Mouse (Mus musculus) erythroblast, embryonic 14.5 days (primary cell): Measurements from ENCODE around the gene Trim50. TPM values are rescaled to one million over a fixed set of nuclear protein-coding genes. Genes with fewer than 3 reads are reported as not detected.

Experiments
- H3K27me3 ChIP-seq: 2 replicates; pipeline ENCODE4 v1.6.1; 2012; ENCODE audit warnings: inconsistent platforms; ENCODE audit not compliant: control insufficient read depth
- H3K36me3 ChIP-seq: 2 replicates; pipeline ENCODE4 v1.6.1; 2012; ENCODE audit warnings: mild to moderate bottlenecking, inconsistent platforms; ENCODE audit not compliant: control insufficient read depth
- H3K4me1 ChIP-seq: 2 replicates; pipeline ENCODE4 v1.6.1; 2012; ENCODE audit warnings: inconsistent platforms; ENCODE audit not compliant: control insufficient read depth
- H3K4me3 ChIP-seq: replicated peaks from 2 replicates; pipeline ENCODE3; 2012; ENCODE audit warnings: moderate library complexity, mild to moderate bottlenecking, inconsistent platforms
- H3K9me3 ChIP-seq: 2 replicates; pipeline ENCODE4 v1.6.1; 2012; ENCODE audit warnings: low read length, inconsistent platforms, mixed read lengths; ENCODE audit not compliant: control insufficient read depth
- GATA1 ChIP-seq: IDR thresholded peaks from 2 replicates; pipeline ENCODE4 v1.6.1; 2012; ENCODE audit warnings: low read length, inconsistent platforms, mixed read lengths
- TAL1 ChIP-seq: IDR thresholded peaks from 3 replicates; pipeline ENCODE4 v1.6.1; 2012; ENCODE audit warnings: low read length, inconsistent platforms, mixed read lengths
- polyA plus RNA-seq: library from polyadenylated mRNA; stranded (reverse); fragments of >175 nt; gene quantifications from 2 replicates; pipeline ENCODE4 v1.2.3, GENCODE M21; 2012

The Trim50 gene
- not detected in 2 replicates for polyA plus RNA-seq

- Histone ChIP-seq H3K9me3 (peaks cover 3% of the 10 kb centered on the region; the same call in 1 of the 2 replicates), H3K4me1 (no peaks in the 10 kb centered on the region), H3K36me3 (no peaks in the 10 kb centered on the region), H3K4me3 (no peak within 1 kb of the TSS), H3K27me3 (peaks cover 14% of the 10 kb centered on the region)
- TF ChIP-seq GATA1: no peak
- no peak for TF ChIP-seq TAL1
Observed at GRCm38 (mm10) chr5:135352995-135353394, at the start of gene Trim50. Gene Trim50 (plus strand): TSS chr5:135353295.

GRCm38 (mm10) chr5:135306321-135306965 lies 46.7 kb upstream of the Trim50 start:
- TF ChIP-seq TAL1: no peak
- TF ChIP-seq GATA1: no peak
- Histone ChIP-seq H3K4me1 (no peaks in the 10 kb centered on the region), H3K36me3 (no peaks in the 10 kb centered on the region), H3K4me3 (no peak overlapping the region), H3K27me3 (peaks cover 3% of the 10 kb centered on the region), H3K9me3 (no peaks in the 10 kb centered on the region)

- TF ChIP-seq TAL1 (no peak), GATA1 (no peak)
- no peaks in the 10 kb centered on the region for H3K4me1 ChIP-seq
- no peak overlapping the region for H3K4me3 ChIP-seq
- no peaks in the 10 kb centered on the region for H3K9me3 ChIP-seq
- no peaks in the 10 kb centered on the region for H3K27me3 ChIP-seq
- no peaks in the 10 kb centered on the region for H3K36me3 ChIP-seq
Observed at GRCm38 (mm10) chr5:135316177-135316576, 36.9 kb upstream of the Trim50 start.

GRCm38 (mm10) chr5:135319856-135320255 lies 33.2 kb upstream of the Trim50 start:
- Histone ChIP-seq H3K4me1 (no peaks in the 10 kb centered on the region), H3K9me3 (no peaks in the 10 kb centered on the region), H3K36me3 (no peaks in the 10 kb centered on the region), H3K27me3 (no peaks in the 10 kb centered on the region), H3K4me3 (no peak overlapping the region)
- TF ChIP-seq GATA1 (no peak), TAL1 (no peak)

- Histone ChIP-seq H3K4me3 (no peak overlapping the region), H3K36me3 (no peaks in the 10 kb centered on the region), H3K4me1 (no peaks in the 10 kb centered on the region), H3K27me3 (no peaks in the 10 kb centered on the region), H3K9me3 (no peaks in the 10 kb centered on the region)
- TF ChIP-seq TAL1: no peak
- TF ChIP-seq GATA1: no peak
Observed at GRCm38 (mm10) chr5:135322197-135322596, 30.9 kb upstream of the Trim50 start.

- H3K4me1 ChIP-seq: no peaks in the 10 kb centered on the region
- H3K4me3 ChIP-seq: no peak overlapping the region
- H3K36me3 ChIP-seq: no peaks in the 10 kb centered on the region
- TF ChIP-seq TAL1 (no peak), GATA1 (no peak)
- no peaks in the 10 kb centered on the region for H3K9me3 ChIP-seq
- H3K27me3 ChIP-seq: no peaks in the 10 kb centered on the region
Observed at GRCm38 (mm10) chr5:135326121-135326659, 26.9 kb upstream of the Trim50 start.

- Histone ChIP-seq H3K36me3 (no peaks in the 10 kb centered on the region), H3K4me1 (no peaks in the 10 kb centered on the region), H3K9me3 (no peaks in the 10 kb centered on the region), H3K4me3 (no peak overlapping the region), H3K27me3 (no peaks in the 10 kb centered on the region)
- TF ChIP-seq GATA1 (no peak), TAL1 (no peak)
Observed at GRCm38 (mm10) chr5:135329471-135329870, 23.6 kb upstream of the Trim50 start.

- Histone ChIP-seq H3K4me1 (no peaks in the 10 kb centered on the region), H3K36me3 (no peaks in the 10 kb centered on the region), H3K4me3 (no peak overlapping the region), H3K9me3 (no peaks in the 10 kb centered on the region), H3K27me3 (no peaks in the 10 kb centered on the region)
- TF ChIP-seq GATA1 (no peak), TAL1 (no peak)
Observed at GRCm38 (mm10) chr5:135330201-135330600, 22.9 kb upstream of the Trim50 start.

GRCm38 (mm10) chr5:135331161-135331560 lies 21.9 kb upstream of the Trim50 start:
- no peaks in the 10 kb centered on the region for H3K9me3 ChIP-seq
- TF ChIP-seq TAL1 (no peak), GATA1 (no peak)
- no peaks in the 10 kb centered on the region for H3K27me3 ChIP-seq
- H3K4me3 ChIP-seq: no peak overlapping the region
- no peaks in the 10 kb centered on the region for H3K4me1 ChIP-seq
- no peaks in the 10 kb centered on the region for H3K36me3 ChIP-seq
